Mouse (Mus musculus): Measurements from ENCODE around the gene Slc22a23.
A peak's percentile ranks its signal among the peaks of the same experiment; 100 is the strongest.

Gene Slc22a23

GRCm38 (mm10) chr13:34192414-34193191, 152.4 kb downstream of the Slc22a23 start:
- DNase-seq (ENCODE audit: inconsistent age in 2 of 2, low spot score in 1 of 2) = peak; percentile 81 to 93

- peak; percentile 71 to 90 for DNase-seq (ENCODE audit: inconsistent age in 2 of 2, low spot score in 1 of 2)
These were observed 157.4 kb downstream of the Slc22a23 start for GRCm38 (mm10) chr13:34187571-34187970.

- DNase-seq (ENCODE audit: inconsistent age in 2 of 2, low spot score in 1 of 2) = no peak
These were observed 159.6 kb downstream of the Slc22a23 start for GRCm38 (mm10) chr13:34185371-34185770.

DNA sequence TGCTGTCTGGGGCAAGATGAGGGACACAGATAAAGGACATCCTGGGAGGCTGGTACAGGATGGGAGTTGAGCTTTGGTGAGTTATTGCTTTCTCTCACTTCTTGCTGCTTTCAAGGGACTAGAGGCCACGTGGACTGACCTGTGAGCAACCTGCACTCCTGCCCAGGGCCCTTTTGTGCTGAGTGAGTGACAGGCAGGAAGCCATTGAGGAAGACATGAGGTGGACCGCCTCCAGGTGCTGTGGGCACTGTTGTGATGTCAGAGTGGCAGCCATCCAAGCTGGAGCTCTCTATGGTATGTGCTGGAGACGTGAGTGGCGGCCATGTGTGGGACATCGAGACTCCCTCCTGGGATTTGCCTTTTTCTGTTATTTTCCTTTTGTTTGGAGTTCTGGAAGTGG, 163.4 kb downstream of the Slc22a23 start:
- no peak for DNase-seq (ENCODE audit: inconsistent age in 2 of 2, low spot score in 1 of 2)

- no peak for DNase-seq (ENCODE audit: inconsistent age in 2 of 2, low spot score in 1 of 2)
These were observed 171.0 kb downstream of the Slc22a23 start for GRCm38 (mm10) chr13:34174025-34174424.

- no peak for DNase-seq (ENCODE audit: inconsistent age in 2 of 2, low spot score in 1 of 2)
These were observed 181.5 kb downstream of the Slc22a23 start for GRCm38 (mm10) chr13:34163304-34163975.

GRCm38 (mm10) chr13:34162491-34163303, 182.3 kb downstream of the Slc22a23 start, which contains the start of gene Psmg4:
Gene Psmg4, plus strand, starts transcription at chr13:34162964.
- DNase-seq (ENCODE audit: inconsistent age in 2 of 2, low spot score in 1 of 2) = peak; percentile 95 to 99

DNA sequence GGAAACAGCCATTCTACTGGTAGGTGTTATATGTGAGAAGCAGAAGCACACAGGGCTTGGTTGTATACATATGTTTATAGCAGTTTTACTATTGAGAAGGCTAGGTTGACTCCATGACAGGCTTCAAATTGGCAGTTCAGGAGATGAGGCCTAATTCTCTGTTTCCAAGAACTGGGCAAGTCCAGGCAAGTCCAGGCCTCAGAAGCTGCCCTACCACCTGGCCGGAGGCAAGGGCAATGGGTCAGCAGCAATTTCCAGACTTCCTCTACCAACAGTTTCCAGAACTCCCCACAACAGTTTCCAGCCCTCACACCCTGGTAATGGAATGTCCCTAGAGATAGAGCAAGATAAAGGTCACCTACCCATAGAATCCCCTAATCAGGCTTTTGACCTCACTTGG, 185.1 kb downstream of the Slc22a23 start:
- DNase-seq (ENCODE audit: inconsistent age in 2 of 2, low spot score in 1 of 2) = no peak

- DNase-seq (ENCODE audit: inconsistent age in 2 of 2, low spot score in 1 of 2) = no peak
These were observed 187.3 kb downstream of the Slc22a23 start for GRCm38 (mm10) chr13:34157596-34158157.

DNA sequence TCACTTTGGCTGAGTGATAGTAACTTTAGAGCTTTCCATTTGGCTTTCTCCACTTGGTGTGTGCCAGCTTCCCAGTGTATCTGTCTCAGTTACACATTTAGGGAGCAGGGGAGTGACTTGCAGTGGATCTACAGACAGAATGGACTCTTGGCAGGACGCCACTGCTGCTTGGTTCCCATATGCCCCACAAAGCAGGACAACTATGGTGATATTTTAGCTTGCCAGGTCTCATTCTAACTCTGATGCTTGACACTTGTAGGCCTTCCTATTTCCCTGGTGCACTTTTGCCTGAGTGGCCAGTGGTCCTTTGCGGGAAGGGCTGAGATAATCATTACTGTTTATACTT, 188.2 kb downstream of the Slc22a23 start:
- DNase-seq (ENCODE audit: inconsistent age in 2 of 2, low spot score in 1 of 2) = no peak

DNA sequence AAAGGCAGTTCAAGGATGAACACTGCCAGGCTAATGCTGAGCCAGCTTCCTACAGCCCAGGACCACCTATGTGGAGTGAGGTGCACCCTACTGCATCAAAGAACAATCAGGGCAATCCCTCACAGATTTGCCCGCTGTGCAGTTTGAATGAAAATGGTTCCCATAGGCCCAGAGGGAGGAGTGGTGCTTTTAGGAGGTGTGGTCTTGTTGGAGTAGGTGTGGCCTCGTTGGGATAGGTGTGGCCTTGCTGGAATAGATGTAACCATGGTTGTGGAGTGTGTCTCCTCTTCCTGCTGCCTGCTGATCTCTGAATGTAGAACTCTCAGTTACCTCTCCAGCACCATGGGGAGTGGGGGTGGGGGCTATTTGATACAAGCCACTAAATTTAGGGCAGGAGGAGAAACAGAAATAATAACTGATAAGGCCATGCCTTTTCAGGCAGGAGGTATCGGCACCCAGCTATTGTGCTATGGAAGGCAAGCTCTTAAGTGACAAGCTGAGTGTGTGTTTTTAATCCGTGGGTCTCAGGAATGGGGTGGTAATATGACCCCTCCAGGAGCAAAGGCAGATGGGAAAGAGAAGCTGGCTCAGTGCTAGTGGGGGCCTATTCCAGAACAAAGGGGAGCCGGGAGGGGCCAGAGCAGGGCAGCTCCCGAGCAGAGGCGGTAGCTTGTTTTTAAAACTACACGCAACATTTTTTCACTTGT, 188.7 kb downstream of the Slc22a23 start:
- no peak for DNase-seq (ENCODE audit: inconsistent age in 2 of 2, low spot score in 1 of 2)

GRCm38 (mm10) chr13:34154931-34155272, 190.1 kb downstream of the Slc22a23 start:
- DNase-seq (ENCODE audit: inconsistent age in 2 of 2, low spot score in 1 of 2) = peak; percentile 54 to 84

DNA sequence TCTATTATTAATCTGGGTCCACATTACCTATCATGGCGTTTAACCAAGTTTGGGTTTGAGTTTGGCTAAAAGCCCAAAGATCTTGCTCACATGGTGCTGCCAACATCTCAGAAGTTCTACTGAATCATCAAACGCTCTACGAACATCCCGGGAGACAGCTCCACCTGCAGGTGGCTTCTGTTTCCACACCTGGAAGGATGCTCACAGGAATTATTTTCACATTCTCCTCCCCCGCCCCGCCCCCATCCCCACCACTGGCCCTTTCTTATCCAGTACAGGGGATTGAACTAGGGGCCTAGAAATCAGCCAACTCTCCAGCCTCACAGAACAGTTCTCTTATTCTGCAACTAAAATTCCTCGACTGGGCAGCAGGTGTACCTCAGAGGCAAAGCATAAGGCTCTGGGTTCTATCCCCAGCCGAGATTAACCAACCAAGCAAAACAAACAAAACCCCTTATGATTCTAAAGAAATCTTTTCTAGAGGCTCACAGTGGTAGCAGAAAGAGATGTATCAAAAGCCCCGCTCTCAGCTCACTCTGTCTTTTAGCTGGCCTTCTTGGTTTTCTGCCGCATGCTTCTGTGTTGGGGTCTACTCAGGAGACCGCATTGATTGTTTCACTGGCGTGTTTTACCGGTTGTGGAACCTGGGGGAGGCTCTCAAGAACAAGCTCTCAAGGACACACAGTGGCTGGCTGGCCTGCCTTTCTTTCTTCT, 190.6 kb downstream of the Slc22a23 start:
- DNase-seq (ENCODE audit: inconsistent age in 2 of 2, low spot score in 1 of 2) = peak; percentile 74 to 90

GRCm38 (mm10) chr13:34153254-34154011, 191.5 kb downstream of the Slc22a23 start:
- peak; percentile 9 to 49 for DNase-seq (ENCODE audit: inconsistent age in 2 of 2, low spot score in 1 of 2)

GRCm38 (mm10) chr13:34152695-34153094, 192.3 kb downstream of the Slc22a23 start:
- DNase-seq (ENCODE audit: inconsistent age in 2 of 2, low spot score in 1 of 2) = no peak

GRCm38 (mm10) chr13:34151425-34151824, 193.6 kb downstream of the Slc22a23 start:
- DNase-seq (ENCODE audit: inconsistent age in 2 of 2, low spot score in 1 of 2) = no peak

DNA sequence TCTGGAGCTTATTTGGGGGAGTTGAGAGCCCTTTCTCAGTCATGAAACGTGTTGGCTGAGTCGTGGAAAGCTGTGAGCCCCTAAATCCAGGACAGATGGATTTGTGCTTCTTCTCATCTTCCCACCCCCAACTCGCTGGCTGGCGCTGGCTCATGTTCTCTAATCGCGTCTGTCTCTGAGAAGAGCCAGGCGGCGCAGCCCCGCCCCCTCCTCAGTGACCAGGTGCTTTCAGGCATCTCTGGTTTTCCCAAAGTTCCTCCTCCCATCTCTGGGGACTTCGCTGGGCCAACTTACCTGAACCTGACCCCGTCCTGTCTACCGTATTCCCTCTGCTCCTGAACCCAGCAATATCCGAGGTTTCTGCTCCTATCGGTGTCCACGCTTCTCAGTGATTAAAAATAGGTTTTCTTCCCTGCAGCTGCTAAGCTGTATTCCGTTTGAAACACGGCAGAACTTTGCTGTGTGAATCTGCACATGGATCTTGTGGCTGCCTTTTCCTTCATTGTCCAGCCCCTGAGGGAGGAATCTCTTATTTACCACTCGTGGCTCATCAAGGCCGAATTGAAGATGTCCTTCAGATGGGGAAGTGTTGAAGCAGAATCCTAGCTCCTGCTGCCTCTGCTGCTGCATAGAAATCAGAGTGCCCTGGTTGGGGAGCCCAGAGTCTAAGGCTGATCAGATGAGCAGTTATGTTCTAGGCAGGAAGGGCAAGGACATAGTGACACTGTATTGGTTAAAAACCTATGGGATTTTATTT, 194.5 kb downstream of the Slc22a23 start:
- peak; percentile 34 to 57 for DNase-seq (ENCODE audit: inconsistent age in 2 of 2, low spot score in 1 of 2)

DNA sequence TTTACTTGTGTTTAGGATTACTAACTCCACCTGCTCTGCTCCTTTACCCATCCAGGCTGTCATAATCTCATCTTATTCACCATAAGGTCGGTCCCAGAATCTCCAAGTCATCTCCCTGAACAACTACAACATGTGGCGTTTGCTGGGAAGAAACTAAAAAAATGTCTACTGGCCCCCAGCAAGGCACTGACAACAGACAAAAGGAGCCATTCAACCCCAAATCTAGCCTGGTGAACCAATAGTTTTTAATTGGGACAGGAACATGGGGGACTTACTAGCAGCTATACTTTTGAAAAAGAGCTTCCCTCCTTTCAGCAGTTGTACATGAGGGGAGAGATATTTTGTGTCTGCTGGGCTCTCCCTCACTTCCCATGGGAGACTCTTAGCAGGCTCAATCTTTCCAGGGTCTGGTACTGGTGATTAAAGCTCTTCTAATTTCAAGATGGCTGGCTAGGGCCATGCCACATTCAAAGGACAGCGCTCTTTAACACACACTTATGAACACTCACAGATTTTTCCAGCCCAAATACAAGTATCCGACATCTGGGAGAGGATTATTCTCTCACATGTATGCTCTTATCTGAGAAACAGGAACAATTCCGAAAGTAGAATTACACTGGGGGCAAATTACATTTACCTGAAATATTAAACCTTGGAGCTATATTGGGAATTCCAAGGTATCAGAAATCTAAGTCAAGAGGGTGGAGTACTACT, 195.4 kb downstream of the Slc22a23 start:
- DNase-seq (ENCODE audit: inconsistent age in 2 of 2, low spot score in 1 of 2) = peak in 1 of 2 experiments; percentile 16

All from adrenal gland, adult (tissue).